Mouse (Mus musculus): ENCODE measurements at regions not wholly inside any gene's neighbourhood (a gene's known extent, or its start where the extent isn't known, plus 50 kb on each side); places are given as distances from the start of the nearest gene placed in this dataset.

DNA sequence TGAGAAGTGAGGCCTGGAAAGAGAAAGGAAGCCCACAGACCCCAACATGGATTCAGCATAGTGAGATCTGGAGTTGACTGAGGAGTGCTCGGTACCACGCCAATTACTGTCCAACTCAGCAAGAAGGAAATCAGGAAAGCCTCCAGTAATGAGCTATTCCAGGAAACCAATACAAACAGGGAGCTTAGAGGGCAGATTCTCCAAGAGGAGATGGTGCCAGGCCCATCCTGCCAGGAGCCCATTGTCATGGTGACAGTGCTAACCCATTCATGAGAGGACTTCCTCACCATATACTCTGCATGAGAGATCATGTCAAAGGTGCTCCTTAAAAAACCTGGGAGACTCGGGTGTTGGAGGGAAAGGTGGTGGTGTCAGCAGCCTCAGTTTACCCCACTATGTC lies 375.3 kb upstream of the Npvf start:
- no peaks in the 10 kb centered on the region for H3K36me3 ChIP-seq (replicated peaks in 1 of 2; ENCODE audit: control insufficient read depth in 1 of 2, insufficient read depth in 1 of 2, low read length in 1 of 2)
- DNase-seq (ENCODE audit: extremely low read depth): no peak

DNA sequence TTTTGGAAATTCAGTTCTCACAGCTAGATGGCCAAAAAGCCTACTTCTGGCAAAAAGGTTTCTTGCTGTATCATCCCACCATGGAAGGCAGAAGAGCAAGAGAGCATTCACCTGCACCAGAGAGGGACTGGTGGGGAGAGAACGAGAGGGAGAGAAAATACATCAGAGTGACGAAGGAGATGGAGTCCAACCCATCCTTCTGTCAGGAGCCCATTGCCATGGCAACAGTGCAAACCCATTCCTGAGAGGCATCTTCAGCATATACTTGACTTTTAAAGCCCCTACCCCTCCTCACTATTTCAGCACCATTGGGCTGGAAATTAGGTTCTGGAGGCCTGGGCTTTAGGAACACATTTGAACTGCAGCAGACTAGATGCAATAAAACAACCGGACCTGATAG lies 375.7 kb upstream of the Npvf start:
- Histone ChIP-seq H3K79me2 (replicated peaks; ENCODE audit: control insufficient read depth, extremely low read depth, insufficient read depth, poor library complexity, severe bottlenecking) (no peaks in the 10 kb centered on the region), H3K36me3 (replicated peaks in 1 of 2; ENCODE audit: control insufficient read depth in 1 of 2, insufficient read depth in 1 of 2, low read length in 1 of 2) (no peaks in the 10 kb centered on the region), H3K27me3 (replicated peaks) (no peaks in the 10 kb centered on the region), H3K27ac (ENCODE audit: insufficient read depth, low read depth) (no peak overlapping the region), H3K4me1 (ENCODE audit: control insufficient read depth in 1 of 2, insufficient read depth in 2 of 2) (peaks cover 0 to 13% of the 10 kb centered on the region in 2 experiments; a peak in 1 of 4 replicates), H3K9me3 (replicated peaks; ENCODE audit: low read length) (peaks cover 5% of the 10 kb centered on the region), H3K4me2 (ENCODE audit: insufficient read depth, low read depth, poor library complexity, severe bottlenecking) (no peak overlapping the region), H3K9ac (ENCODE audit: insufficient read depth, low read depth) (no peak overlapping the region), H3K4me3 (replicated peaks in 1 of 3; ENCODE audit: low read depth in 2 of 3, low read length in 2 of 3, poor library complexity in 1 of 3) (no peak overlapping the region)
- no peak for DNase-seq (ENCODE audit: extremely low read depth)
- in situ Hi-C loops (cut with MboI; ENCODE audit: low pct_ligation_motif_present, low pct_unique_long_range_greater_than_20kb, low sequenced_read_pairs) (no loop called here), dilution Hi-C loops (cut with MboI; ENCODE audit: extremely low pct_ligation_motif_present, extremely low pct_unique_long_range_greater_than_20kb, low sequenced_read_pairs) (no loop called here)
- no peak for TF ChIP-seq E2F4 (IDR thresholded peaks at IDR 0.05; ENCODE audit: insufficient replicate concordance, low read depth, low read length)
- TF ChIP-seq BHLHE40 (IDR thresholded peaks at IDR 0.05; ENCODE audit: low read depth, low read length): no peak
- no peak for TF ChIP-seq EP300 (IDR thresholded peaks at IDR 0.05; ENCODE audit: low read length)
- no peak for TF ChIP-seq TBP (conservative IDR thresholded peaks at IDR 0.05; ENCODE audit: low read depth, low read length)
- no peak for TF ChIP-seq ELF1 (IDR thresholded peaks at IDR 0.05; ENCODE audit: low read depth, low read length)
- no peak for TF ChIP-seq RAD21 (IDR thresholded peaks at IDR 0.05; ENCODE audit: low read depth, low read length)
- TF ChIP-seq TCF12 (IDR thresholded peaks at IDR 0.05; ENCODE audit: low read depth, low read length): no peak
- TF ChIP-seq RCOR1 (conservative IDR thresholded peaks at IDR 0.05; ENCODE audit: low read depth, low read length): no peak

More for the DNA sequence above, 375.3 kb upstream of the Npvf start:
- Histone ChIP-seq H3K4me2 (ENCODE audit: insufficient read depth, low read depth, poor library complexity, severe bottlenecking) (no peak overlapping the region), H3K79me2 (replicated peaks; ENCODE audit: control insufficient read depth, extremely low read depth, insufficient read depth, poor library complexity, severe bottlenecking) (no peaks in the 10 kb centered on the region), H3K27ac (ENCODE audit: insufficient read depth, low read depth) (no peak overlapping the region), H3K9ac (ENCODE audit: insufficient read depth, low read depth) (no peak overlapping the region), H3K4me3 (replicated peaks in 1 of 3; ENCODE audit: low read depth in 2 of 3, low read length in 2 of 3, poor library complexity in 1 of 3) (no peak overlapping the region), H3K27me3 (replicated peaks) (no peaks in the 10 kb centered on the region), H3K9me3 (replicated peaks; ENCODE audit: low read length) (peaks cover 5% of the 10 kb centered on the region), H3K4me1 (ENCODE audit: control insufficient read depth in 1 of 2, insufficient read depth in 2 of 2) (peaks cover 0 to 13% of the 10 kb centered on the region in 2 experiments; a peak in 1 of 4 replicates)
- dilution Hi-C loops (cut with MboI; ENCODE audit: extremely low pct_ligation_motif_present, extremely low pct_unique_long_range_greater_than_20kb, low sequenced_read_pairs): no loop called here
- in situ Hi-C loops (cut with MboI; ENCODE audit: low pct_ligation_motif_present, low pct_unique_long_range_greater_than_20kb, low sequenced_read_pairs): no loop called here
- TF ChIP-seq RAD21 (IDR thresholded peaks at IDR 0.05; ENCODE audit: low read depth, low read length) (no peak), ZKSCAN1 (IDR thresholded peaks at IDR 0.05; ENCODE audit: borderline replicate concordance, low read depth, low read length) (no peak), ETS1 (conservative IDR thresholded peaks at IDR 0.05; ENCODE audit: low read depth, low read length) (no peak), PAX5 (IDR thresholded peaks at IDR 0.05; ENCODE audit: low read length) (no peak), CHD2 (IDR thresholded peaks at IDR 0.05; ENCODE audit: low read length) (no peak), NELFE (IDR thresholded peaks at IDR 0.05; ENCODE audit: low read depth, low read length) (no peak), JUND (conservative IDR thresholded peaks at IDR 0.05; ENCODE audit: low read depth, low read length) (no peak), GABPA (IDR thresholded peaks at IDR 0.05; ENCODE audit: insufficient replicate concordance, low read depth, low read length) (no peak)
